Mouse (Mus musculus) liver, adult 2 months (tissue): ENCODE measurements around the gene Pja2.

Experiments
- CTCF ChIP-seq: fragments of 200-500 bp; IDR thresholded peaks from 2 replicates; pipeline ENCODE4 v1.5.1; 2011; ENCODE audit warnings: low read depth, low read length, control low read depth
- POLR2A ChIP-seq: fragments of 200-500 bp; IDR thresholded peaks from 2 replicates; pipeline ENCODE4 v1.6.1; 2011; ENCODE audit warnings: low read length, control low read depth; ENCODE audit not compliant: insufficient read depth; ENCODE audit errors: extremely low read depth

GRCm38 (mm10) chr17:64292740-64293139, 39.0 kb downstream of the Pja2 start:
- TF ChIP-seq CTCF (no peak), POLR2A (no peak)
